Mouse (Mus musculus) olfactory bulb, adult 2 months (tissue): ENCODE measurements around the gene Grm7. TPM values are rescaled to one million over a fixed set of nuclear protein-coding genes. Genes with fewer than 3 reads are reported as not detected.

Experiments
- H3K27ac ChIP-seq: fragments of 200-500 bp; 2 replicates; pipeline ENCODE4 v1.5.1; 2012; ENCODE audit warnings: low read depth, low read length; ENCODE audit not compliant: insufficient read depth
- H3K4me1 ChIP-seq: fragments of 200-500 bp; 2 replicates; pipeline ENCODE4 v1.6.1; 2012; ENCODE audit warnings: low read length; ENCODE audit not compliant: control insufficient read depth, insufficient read depth
- H3K4me3 ChIP-seq: fragments of 200-500 bp; 2 replicates; pipeline ENCODE4 v1.5.1; 2012; ENCODE audit warnings: mild to moderate bottlenecking, low read depth, low read length, moderate library complexity; ENCODE audit not compliant: insufficient read depth
- CTCF ChIP-seq: fragments of 200-500 bp; IDR thresholded peaks from 2 replicates; pipeline ENCODE4 v1.5.1; 2012; ENCODE audit warnings: low read depth, mild to moderate bottlenecking, low read length, moderate library complexity; ENCODE audit not compliant: insufficient read depth
- POLR2A ChIP-seq: fragments of 200-500 bp; IDR thresholded peaks from 2 replicates; pipeline ENCODE4 v1.6.1; 2012; ENCODE audit warnings: mild to moderate bottlenecking, low read depth, low read length, moderate library complexity; ENCODE audit not compliant: insufficient read depth
- WGBS: fragments of 180-500 bp; shearing (Covaris S2); methylation state at CpG from one replicate; pipeline ENCODE4 v1.1.7; 2018; 5-methylcytosine and 5-hydroxymethylcytosine counted together
- polyA plus RNA-seq: library from polyadenylated mRNA; stranded (reverse); fragments of >200 nt; gene quantifications from 2 replicates; pipeline ENCODE4 v1.2.4, GENCODE M21; 2012; ENCODE audit warnings: low replicate concordance; ENCODE audit not compliant: missing spikeins, insufficient read depth, insufficient read length

Gene Grm7
- polyA plus RNA-seq, 1 experiment = not detected

GRCm38 (mm10) chr6:111559459-111559858 is 914.1 kb downstream of the Grm7 start:
- H3K27ac ChIP-seq = no peak overlapping the region
- H3K4me1 ChIP-seq = no peaks in the 10 kb centered on the region
- no peak for TF ChIP-seq POLR2A
- TF ChIP-seq CTCF = no peak
- H3K4me3 ChIP-seq = no peak overlapping the region
- WGBS = 77% methylated on average over 3 of the region's 3 CpGs

- Histone ChIP-seq H3K4me3 (no peak overlapping the region), H3K4me1 (no peaks in the 10 kb centered on the region), H3K27ac (no peak overlapping the region)
- TF ChIP-seq POLR2A = no peak
- no peak for TF ChIP-seq CTCF
- 95% methylated on average over 7 of the region's 7 CpGs for WGBS
Observed at GRCm38 (mm10) chr6:111561347-111561746, 916.0 kb downstream of the Grm7 start.

GRCm38 (mm10) chr6:111571471-111572088 is 926.2 kb downstream of the Grm7 start:
- TF ChIP-seq CTCF = no peak
- TF ChIP-seq POLR2A = no peak
- WGBS = 71% methylated on average over 4 of the region's 4 CpGs
- H3K27ac ChIP-seq = no peak overlapping the region
- H3K4me1 ChIP-seq = no peaks in the 10 kb centered on the region
- H3K4me3 ChIP-seq = no peak overlapping the region

- whole genome bisulfite sequencing = 66% methylated on average over 2 of the region's 2 CpGs
- TF ChIP-seq CTCF (no peak), POLR2A (no peak)
Observed at GRCm38 (mm10) chr6:111584851-111585250, 939.5 kb downstream of the Grm7 start.

GRCm38 (mm10) chr6:111587572-111587971 is 942.2 kb downstream of the Grm7 start:
- Histone ChIP-seq H3K27ac (no peak overlapping the region), H3K4me1 (no peaks in the 10 kb centered on the region), H3K4me3 (no peak overlapping the region)
- WGBS = 79% methylated on average over 3 of the region's 3 CpGs
- TF ChIP-seq POLR2A = no peak
- TF ChIP-seq CTCF = no peak

More at GRCm38 (mm10) chr6:111584851-111585250, 939.5 kb downstream of the Grm7 start:
- Histone ChIP-seq H3K4me3 (no peak overlapping the region), H3K27ac (no peak overlapping the region), H3K4me1 (no peaks in the 10 kb centered on the region)

- TF ChIP-seq POLR2A = no peak
- no peak overlapping the region for H3K27ac ChIP-seq
- WGBS = 84% methylated on average over 4 of the region's 4 CpGs
- no peaks in the 10 kb centered on the region for H3K4me1 ChIP-seq
- H3K4me3 ChIP-seq = no peak overlapping the region
Observed at GRCm38 (mm10) chr6:111601892-111602654, 956.7 kb downstream of the Grm7 start.

- Histone ChIP-seq H3K4me3 (no peak overlapping the region), H3K4me1 (no peaks in the 10 kb centered on the region), H3K27ac (no peak overlapping the region)
- TF ChIP-seq CTCF (no peak), POLR2A (no peak)
- WGBS = 96% methylated on average over 3 of the region's 3 CpGs
Observed at GRCm38 (mm10) chr6:111610396-111610795, 965.0 kb downstream of the Grm7 start.

- no peak overlapping the region for H3K27ac ChIP-seq
- no peak overlapping the region for H3K4me3 ChIP-seq
- TF ChIP-seq POLR2A = no peak
- TF ChIP-seq CTCF = no peak
- no peaks in the 10 kb centered on the region for H3K4me1 ChIP-seq
Observed at GRCm38 (mm10) chr6:111613834-111614233, 968.5 kb downstream of the Grm7 start.
